Mouse (Mus musculus) heart, adult 8-10 months (tissue): Measurements from ENCODE around the gene Olfr1461. TPM values are rescaled to one million over a fixed set of nuclear protein-coding genes. Genes with fewer than 3 reads are reported as not detected.

Source experiments
- DNase-seq: peaks from one replicate; pipeline ENCODE4 v3.0.0; 2022; ENCODE audit warnings: low spot score
- total RNA-seq, 4 experiments: library from RNA; stranded (reverse); gene quantifications; 2 replicates each; pipeline ENCODE4 v1.2.4; 2022

Olfr1461 gene
- not detected for total RNA-seq

DNA sequence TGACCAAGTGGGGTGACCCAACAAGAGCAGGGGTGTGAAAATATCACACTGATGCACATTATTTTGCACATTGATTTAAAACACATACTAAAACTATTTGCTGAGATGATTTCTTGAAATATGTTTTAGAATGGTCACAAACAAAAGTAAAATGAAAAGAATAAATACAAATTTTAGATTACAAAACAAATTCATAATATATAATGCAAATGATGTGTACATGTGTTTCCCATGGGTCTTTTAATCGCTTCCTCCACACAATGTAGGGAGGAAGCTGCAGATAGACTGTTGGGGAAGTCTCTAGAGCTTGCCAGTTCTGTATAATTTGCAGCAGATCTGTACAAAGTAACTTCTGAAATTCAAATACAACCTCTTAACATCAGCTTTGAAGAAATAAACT is at the start of gene Olfr1461:
Gene Olfr1461 (plus strand): TSS at position 301 of the 400 bp plus-strand sequence.
- DNase-seq, result no peak

DNA sequence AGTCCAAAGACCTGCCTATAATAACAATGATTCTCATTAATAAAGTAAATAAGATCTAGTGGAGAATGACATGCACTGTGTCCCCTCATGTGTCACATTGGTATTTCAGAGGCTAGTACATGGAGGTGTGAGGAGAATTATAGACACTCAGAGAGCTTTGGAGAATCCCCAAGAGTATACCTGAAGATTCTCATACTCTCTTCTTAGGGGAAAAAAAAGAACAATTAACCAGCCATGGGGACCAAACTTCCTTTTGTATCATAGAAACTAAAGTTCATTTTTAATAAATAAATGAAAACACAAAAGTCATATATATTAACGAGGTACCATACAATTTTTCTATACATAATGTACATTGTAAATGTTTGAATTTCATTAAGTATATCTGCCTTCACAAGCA is 13.4 kb upstream of the Olfr1461 start, which contains the start of gene Olfr1459:
Gene Olfr1459 (minus strand): TSS at position 101 of the 400 bp plus-strand sequence.
- no peak for DNase-seq

DNA sequence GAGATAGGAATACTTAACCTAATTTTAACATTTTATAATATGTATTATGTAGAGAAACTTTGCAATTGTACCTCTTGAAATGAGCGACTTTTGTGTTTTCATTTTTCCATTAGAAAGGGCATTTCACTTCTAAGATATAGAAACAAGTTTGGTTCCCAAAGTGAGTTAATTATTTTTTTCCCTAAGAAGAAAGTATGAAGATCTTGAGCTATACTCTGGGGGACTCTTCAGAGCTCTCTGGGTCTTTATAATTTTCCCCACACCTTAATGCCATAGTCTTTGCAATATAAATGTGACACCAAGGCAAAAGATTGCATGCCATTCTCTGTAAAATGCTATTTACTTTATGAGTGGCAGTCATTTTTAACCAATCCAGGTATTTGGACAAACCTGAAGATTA is 22.6 kb downstream of the Olfr1461 start, which contains the start of gene Olfr1462:
Gene Olfr1462 (plus strand): TSS at position 301 of the 400 bp plus-strand sequence.
- no peak for DNase-seq

Other genes starting within 250 kb of the Olfr1461 start
- not detected for gene Olfr1448, start 238.6 kb upstream of the Olfr1461 start, total RNA-seq
- not detected for gene Olfr1449, start 232.2 kb upstream of the Olfr1461 start, total RNA-seq
- not detected for gene Olfr1450, start 212.7 kb upstream of the Olfr1461 start, total RNA-seq
- not detected for gene Olfr1451, start 168.0 kb upstream of the Olfr1461 start, total RNA-seq
- not detected for gene Olfr1453, start 134.7 kb upstream of the Olfr1461 start, total RNA-seq
- gene Olfr1454, start 102.4 kb upstream of the Olfr1461 start, total RNA-seq, result not detected
- not detected for gene Olfr1457, start 65.1 kb upstream of the Olfr1461 start, total RNA-seq
- gene Olfr1458, start 56.2 kb upstream of the Olfr1461 start, total RNA-seq, result not detected
- under 1 TPM in 2 of 4 experiments, not detected in 2; 0.05 to 0.09 TPM for gene Olfr1459, start 13.5 kb upstream of the Olfr1461 start, total RNA-seq
- gene Olfr1462, start 22.7 kb downstream of the Olfr1461 start, total RNA-seq, result not detected
- not detected for gene Olfr1463, start 68.3 kb downstream of the Olfr1461 start, total RNA-seq
- gene Olfr1465, start 152.5 kb downstream of the Olfr1461 start, total RNA-seq, result not detected
- gene Olfr1466, start 175.9 kb downstream of the Olfr1461 start, total RNA-seq, result not detected
- not detected for gene Olfr1467, start 199.2 kb downstream of the Olfr1461 start, total RNA-seq
- gene Olfr1469, start 244.8 kb downstream of the Olfr1461 start, total RNA-seq, result not detected